Mouse (Mus musculus): ENCODE data around the gene Olfr1412. TPM values are rescaled to one million over a fixed set of nuclear protein-coding genes. Genes with fewer than 3 reads are reported as not detected.
A peak's percentile ranks its signal among the peaks of the same experiment; 100 is the strongest.

Gene Olfr1412
- polyA plus RNA-seq, 1 experiment: not detected

DNA sequence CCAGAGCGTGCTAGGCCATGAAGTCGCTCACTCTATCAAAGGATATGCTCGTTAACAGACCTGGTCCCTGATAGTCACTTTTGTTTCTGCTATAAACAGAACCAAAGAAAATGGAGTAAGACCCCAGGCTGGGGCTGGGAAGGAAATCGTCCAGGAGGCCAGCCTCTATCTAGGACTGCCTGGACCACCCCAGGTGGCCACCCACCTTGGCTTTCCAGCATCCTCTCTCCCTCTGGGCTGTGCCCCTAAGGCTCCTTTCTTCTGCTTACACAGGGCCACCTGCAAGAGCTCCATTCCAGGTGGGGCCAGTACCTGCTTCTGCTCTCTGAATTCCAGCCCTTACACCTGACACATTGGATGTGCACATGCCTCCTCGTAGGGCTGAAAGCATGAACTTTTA, 46.6 kb downstream of the Olfr1412 start:
- H3K4me3 ChIP-seq (ENCODE audit: insufficient read depth, low read depth, low read length): no peak overlapping the region
- H3K27ac ChIP-seq (replicated peaks; ENCODE audit: low read depth, low read length): no peak overlapping the region
- H3K4me1 ChIP-seq (ENCODE audit: control insufficient read depth, insufficient read depth, insufficient read length, low read length): no peaks in the 10 kb centered on the region

DNA sequence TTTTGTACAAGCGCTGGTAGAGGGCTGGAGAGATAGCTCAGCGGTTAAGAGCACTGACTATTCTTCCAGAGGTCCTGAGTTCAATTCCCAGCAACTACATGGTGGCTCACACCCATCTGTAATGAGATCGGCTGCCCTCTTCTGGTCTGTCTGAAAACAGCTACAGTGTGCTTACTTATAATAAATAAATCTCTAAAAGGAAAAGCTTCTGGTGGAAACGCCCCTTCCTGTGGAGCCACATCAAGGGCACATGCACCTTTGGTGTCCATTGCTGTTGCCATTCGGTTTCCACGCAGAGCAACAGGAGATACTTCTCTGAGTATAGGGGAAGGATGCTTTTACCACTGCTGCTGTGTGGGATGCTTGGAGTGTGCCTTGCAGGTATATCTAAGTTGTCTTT, 47.4 kb downstream of the Olfr1412 start:
- Histone ChIP-seq H3K4me1 (ENCODE audit: control insufficient read depth, insufficient read depth, insufficient read length, low read length) (no peaks in the 10 kb centered on the region), H3K4me3 (ENCODE audit: insufficient read depth, low read depth, low read length) (no peak overlapping the region), H3K27ac (replicated peaks; ENCODE audit: low read depth, low read length) (no peak overlapping the region)

DNA sequence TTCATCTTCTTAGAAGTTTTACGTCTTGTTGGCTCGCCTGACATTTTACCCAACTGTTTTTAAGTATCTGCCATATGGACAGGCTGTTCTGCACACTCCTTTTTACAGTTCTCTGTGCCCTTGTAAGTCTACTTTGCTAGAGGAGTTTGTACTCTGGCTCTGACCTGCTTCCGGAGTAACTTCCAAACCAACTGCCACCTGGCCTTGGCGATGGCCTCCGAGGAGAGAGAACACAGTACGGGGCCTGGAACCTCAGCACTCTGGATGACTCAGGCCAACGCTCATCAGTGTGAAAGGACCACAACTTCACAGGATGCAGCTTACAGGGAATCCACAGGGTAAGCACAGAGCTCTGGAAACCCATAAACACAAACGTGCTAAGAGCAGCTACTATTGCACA, 48.1 kb downstream of the Olfr1412 start:
- no peak overlapping the region for H3K27ac ChIP-seq (replicated peaks; ENCODE audit: low read depth, low read length)
- H3K4me1 ChIP-seq (ENCODE audit: control insufficient read depth, insufficient read depth, insufficient read length, low read length): no peaks in the 10 kb centered on the region
- H3K4me3 ChIP-seq (ENCODE audit: insufficient read depth, low read depth, low read length): no peak overlapping the region

DNA sequence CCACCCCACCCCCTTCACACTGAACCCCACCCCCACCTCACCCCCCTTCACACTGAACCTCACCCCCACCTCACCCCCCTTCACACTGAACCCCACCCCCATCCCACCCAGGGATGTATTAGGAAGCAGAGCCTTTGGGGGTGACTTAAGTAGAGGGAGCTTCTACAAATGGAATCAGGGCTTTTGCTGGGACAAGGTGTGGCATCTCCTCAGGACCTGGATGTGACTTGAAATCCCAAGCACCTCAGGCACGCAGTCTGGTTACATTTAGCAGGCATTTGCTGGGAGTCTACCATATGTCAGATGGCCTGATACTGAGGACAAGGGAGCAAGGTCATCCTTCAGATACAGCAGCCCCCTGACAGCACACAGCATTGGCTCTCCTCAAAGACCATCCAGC, 49.0 kb downstream of the Olfr1412 start:
- Histone ChIP-seq H3K27ac (replicated peaks; ENCODE audit: low read depth, low read length) (no peak overlapping the region), H3K4me3 (ENCODE audit: insufficient read depth, low read depth, low read length) (no peak overlapping the region), H3K4me1 (ENCODE audit: control insufficient read depth, insufficient read depth, insufficient read length, low read length) (no peaks in the 10 kb centered on the region)

DNA sequence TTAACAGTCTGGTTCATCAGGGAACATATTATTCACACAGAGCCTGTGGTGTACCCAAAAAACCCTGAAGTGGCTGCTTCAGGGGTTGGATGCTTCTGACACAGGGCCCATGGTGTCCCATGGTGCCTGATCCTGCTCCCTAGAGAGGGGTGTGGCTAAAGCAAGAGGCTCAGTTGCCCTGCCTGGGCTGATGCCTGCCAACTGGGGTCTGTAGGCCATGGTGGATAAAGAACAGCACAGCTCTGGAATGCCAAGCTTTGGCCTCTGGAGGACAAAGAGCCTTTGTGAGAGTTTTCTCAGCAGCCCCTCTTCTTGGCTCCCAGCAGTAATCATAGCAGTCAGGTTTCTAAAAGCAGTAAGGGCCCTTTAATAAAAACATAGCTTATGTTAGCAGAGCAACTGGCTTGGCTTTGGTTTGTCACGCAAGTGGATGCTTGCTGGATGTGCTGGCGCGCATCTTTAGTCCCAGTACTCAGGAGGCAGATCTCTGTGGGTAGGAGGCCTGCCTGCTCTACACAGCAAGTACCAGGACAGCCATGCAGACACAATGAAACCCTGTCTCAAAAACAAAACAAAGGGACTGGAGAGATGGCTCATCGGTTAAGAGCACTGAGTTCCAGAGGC, 49.5 kb downstream of the Olfr1412 start:
- Histone ChIP-seq H3K27ac (replicated peaks; ENCODE audit: low read depth, low read length) (no peak overlapping the region), H3K4me3 (ENCODE audit: insufficient read depth, low read depth, low read length) (no peak overlapping the region), H3K4me1 (ENCODE audit: control insufficient read depth, insufficient read depth, insufficient read length, low read length) (peaks cover 1% of the 10 kb centered on the region; the same call in 1 of the 2 replicates)

DNA sequence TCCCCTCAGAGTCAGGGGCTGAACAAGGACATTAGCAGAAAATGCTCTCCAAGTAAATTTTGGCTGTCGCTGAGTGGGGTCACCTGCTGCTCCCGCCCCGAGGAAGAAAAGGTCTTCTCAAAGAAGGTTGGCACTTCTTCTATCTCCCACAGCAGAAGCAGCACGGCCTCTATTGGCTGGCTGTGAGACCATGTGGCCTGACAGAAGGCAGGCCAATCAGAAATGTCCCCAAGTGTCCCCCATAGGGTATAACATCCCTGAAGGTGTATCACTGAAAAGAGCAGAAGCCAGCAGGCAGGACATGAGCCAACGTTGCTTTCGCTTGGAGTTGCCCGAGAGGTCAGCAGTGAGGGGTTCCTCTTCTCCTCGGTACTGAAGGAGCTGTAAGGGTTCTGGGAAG, 50.4 kb downstream of the Olfr1412 start:
- Histone ChIP-seq H3K4me1 (ENCODE audit: control insufficient read depth, insufficient read depth, insufficient read length, low read length) (peaks cover 11% of the 10 kb centered on the region), H3K4me3 (ENCODE audit: insufficient read depth, low read depth, low read length) (no peak overlapping the region), H3K27ac (replicated peaks; ENCODE audit: low read depth, low read length) (no peak overlapping the region)

DNA sequence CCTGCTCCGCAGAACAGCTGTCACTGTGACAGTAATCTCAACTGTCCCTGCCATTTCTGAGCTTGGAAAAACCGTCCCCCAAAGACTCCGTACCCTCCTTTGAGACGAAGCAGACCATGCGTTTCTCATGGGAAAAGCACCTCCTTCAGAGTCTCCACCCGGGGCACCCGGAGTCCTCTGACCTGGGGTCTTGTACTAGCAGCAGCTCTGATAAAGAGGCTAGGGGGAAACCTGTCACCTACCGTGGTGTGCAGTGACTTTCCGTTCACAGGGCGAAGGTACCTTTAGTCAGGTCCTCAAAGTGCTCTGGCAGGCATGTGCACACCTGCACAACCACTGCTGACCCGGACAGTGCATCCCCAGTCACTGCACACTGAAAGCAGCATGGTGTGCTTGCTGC, 51.1 kb downstream of the Olfr1412 start:
- Histone ChIP-seq H3K27ac (replicated peaks; ENCODE audit: low read depth, low read length) (no peak overlapping the region), H3K4me3 (ENCODE audit: insufficient read depth, low read depth, low read length) (no peak overlapping the region), H3K4me1 (ENCODE audit: control insufficient read depth, insufficient read depth, insufficient read length, low read length) (peaks cover 12% of the 10 kb centered on the region)

DNA sequence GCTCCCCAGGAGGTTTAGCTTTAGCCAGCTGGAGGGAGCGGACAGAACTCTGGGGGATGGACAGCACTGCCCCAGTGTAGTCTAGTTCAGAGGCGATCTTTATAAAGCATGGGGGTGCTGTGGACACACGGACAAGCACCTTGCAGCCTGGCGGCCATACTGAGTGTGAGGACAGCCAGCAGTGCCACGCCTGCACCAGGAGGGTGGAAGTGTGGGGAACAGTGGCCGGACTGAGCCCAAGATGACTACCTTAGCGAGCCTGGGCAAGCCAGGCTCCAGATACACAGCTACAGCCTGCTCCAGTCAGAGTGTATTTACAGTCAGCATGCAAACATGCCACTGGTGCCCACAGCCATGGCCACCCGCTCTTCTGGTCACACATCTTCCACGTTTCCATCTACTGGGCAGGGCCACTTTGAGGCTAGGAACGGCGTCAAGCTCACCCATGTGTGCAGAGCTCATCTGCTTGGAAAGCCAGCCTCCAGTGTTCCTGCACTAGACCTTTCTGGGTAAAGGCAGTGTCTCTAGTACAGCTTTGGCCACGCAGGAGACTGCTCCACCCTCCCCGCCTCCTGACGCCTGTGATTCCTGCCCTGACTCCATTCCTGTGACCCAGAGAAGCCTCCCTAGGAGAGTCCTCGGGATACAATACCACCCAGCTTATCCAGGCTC, 52.1 kb downstream of the Olfr1412 start:
- Histone ChIP-seq H3K4me1 (ENCODE audit: control insufficient read depth, insufficient read depth, insufficient read length, low read length) (peaks cover 15% of the 10 kb centered on the region), H3K4me3 (ENCODE audit: insufficient read depth, low read depth, low read length) (no peak overlapping the region), H3K27ac (replicated peaks; ENCODE audit: low read depth, low read length) (no peak overlapping the region)

DNA sequence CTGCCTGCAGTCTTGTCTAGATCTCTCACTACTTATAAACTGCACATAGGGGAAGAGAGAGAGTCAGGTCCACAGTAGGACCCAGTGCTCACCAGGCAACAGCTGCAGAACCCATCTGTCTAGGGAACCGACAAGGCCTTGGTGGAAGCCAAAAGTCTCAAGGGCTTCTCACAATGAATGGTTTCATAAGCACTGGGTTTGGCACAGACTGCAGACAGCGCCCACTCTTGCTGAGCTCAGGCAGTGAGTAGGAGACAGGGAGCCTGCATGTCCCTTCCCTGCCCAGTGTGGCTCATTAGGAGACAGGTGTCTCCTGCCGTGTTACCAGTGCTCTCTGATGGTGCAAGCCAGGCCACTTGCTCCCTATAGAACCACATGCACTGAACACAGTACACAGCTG, 52.6 kb downstream of the Olfr1412 start:
- H3K4me1 ChIP-seq (ENCODE audit: control insufficient read depth, insufficient read depth, insufficient read length, low read length): peaks cover 15% of the 10 kb centered on the region
- H3K4me3 ChIP-seq (ENCODE audit: insufficient read depth, low read depth, low read length): no peak overlapping the region
- no peak overlapping the region for H3K27ac ChIP-seq (replicated peaks; ENCODE audit: low read depth, low read length)

DNA sequence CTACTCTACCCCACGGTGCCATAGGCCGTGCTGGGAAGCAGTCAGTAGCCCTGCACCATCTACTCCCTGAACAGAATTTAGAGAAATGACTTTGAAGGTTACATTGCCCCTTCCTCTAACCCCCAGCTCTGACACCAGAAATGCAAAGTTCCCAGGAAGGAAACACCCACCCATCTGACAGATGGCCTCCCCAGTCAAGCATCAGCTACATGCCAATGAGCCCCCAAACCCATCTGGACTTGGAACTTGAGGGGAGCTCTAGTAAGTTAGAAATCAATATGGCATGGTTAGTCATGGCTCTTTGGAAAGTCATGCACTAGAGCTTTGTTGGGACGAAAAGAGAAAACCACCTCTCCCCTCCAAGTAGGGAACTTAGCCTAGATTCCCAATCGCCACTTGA, 53.2 kb downstream of the Olfr1412 start:
- Histone ChIP-seq H3K27ac (replicated peaks; ENCODE audit: low read depth, low read length) (no peak overlapping the region), H3K4me3 (ENCODE audit: insufficient read depth, low read depth, low read length) (no peak overlapping the region), H3K4me1 (ENCODE audit: control insufficient read depth, insufficient read depth, insufficient read length, low read length) (peaks cover 15% of the 10 kb centered on the region)

DNA sequence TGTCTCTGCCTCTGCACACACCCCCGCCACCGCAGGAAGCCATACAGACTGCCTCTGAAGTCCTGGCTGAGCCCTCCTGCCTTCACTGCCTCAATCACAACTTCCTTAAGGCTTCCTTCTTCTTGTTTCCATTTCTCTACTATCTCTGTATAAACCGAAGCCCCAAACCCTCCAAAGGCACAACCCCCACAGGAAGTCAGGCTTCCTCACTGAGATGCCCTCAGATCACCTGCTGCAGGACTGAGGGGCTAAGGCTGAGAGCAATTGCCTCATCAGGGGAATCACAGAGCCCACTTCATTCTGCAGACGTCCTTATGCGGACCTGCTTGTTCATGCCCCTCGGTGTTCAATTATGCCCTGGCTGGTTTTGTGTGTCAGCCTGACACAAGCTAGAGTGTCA, 54.8 kb downstream of the Olfr1412 start:
- Histone ChIP-seq H3K4me3 (ENCODE audit: insufficient read depth, low read depth, low read length) (peak overlapping the region; percentile 76), H3K27ac (replicated peaks; ENCODE audit: low read depth, low read length) (no peak overlapping the region), H3K4me1 (ENCODE audit: control insufficient read depth, insufficient read depth, insufficient read length, low read length) (peaks cover 15% of the 10 kb centered on the region)

Other genes with a start within 250 kb of the Olfr1412 start
- 1,771 and 1,863 TPM in 2 replicates for gene Ndufa10, start 111.9 kb upstream of the Olfr1412 start, polyA plus RNA-seq (2012; ENCODE audit: insufficient read depth, insufficient read length, missing spikeins)
- not detected in 2 replicates for gene Olfr1416, start 100.7 kb upstream of the Olfr1412 start, polyA plus RNA-seq (2012; ENCODE audit: insufficient read depth, insufficient read length, missing spikeins)
- not detected in 2 replicates for gene Olfr1415, start 89.7 kb upstream of the Olfr1412 start, polyA plus RNA-seq (2012; ENCODE audit: insufficient read depth, insufficient read length, missing spikeins)
- gene Olfr1414, start 67.1 kb upstream of the Olfr1412 start, polyA plus RNA-seq (2012; ENCODE audit: insufficient read depth, insufficient read length, missing spikeins): not detected in 2 replicates
- not detected in 2 replicates for gene Olfr1413, start 14.5 kb upstream of the Olfr1412 start, polyA plus RNA-seq (2012; ENCODE audit: insufficient read depth, insufficient read length, missing spikeins)
- not detected in 2 replicates for gene Olfr1411, start 8.6 kb downstream of the Olfr1412 start, polyA plus RNA-seq (2012; ENCODE audit: insufficient read depth, insufficient read length, missing spikeins)
- gene Olfr1410, start 20.0 kb downstream of the Olfr1412 start, polyA plus RNA-seq (2012; ENCODE audit: insufficient read depth, insufficient read length, missing spikeins): not detected in 2 replicates
- gene Olfr12, start 32.0 kb downstream of the Olfr1412 start, polyA plus RNA-seq (2012; ENCODE audit: insufficient read depth, insufficient read length, missing spikeins): not detected in 2 replicates
- gene Cops9, start 56.2 kb downstream of the Olfr1412 start, polyA plus RNA-seq (2012; ENCODE audit: insufficient read depth, insufficient read length, missing spikeins): 587 and 1,028 TPM in 2 replicates
- gene Otos, start 63.1 kb downstream of the Olfr1412 start, polyA plus RNA-seq (2012; ENCODE audit: insufficient read depth, insufficient read length, missing spikeins): not detected in 2 replicates
- gene Gpc1, start 245.9 kb downstream of the Olfr1412 start, polyA plus RNA-seq (2012; ENCODE audit: insufficient read depth, insufficient read length, missing spikeins): 5.5 and 8.1 TPM in 2 replicates

All from brown adipose tissue, adult 24 weeks (tissue).